Mouse (Mus musculus) T-helper 2 cell (primary cell): ENCODE measurements around the gene Klhl9.

Experiments
- in situ Hi-C: fragments of 300-600 bp; cut with MboI, MseI; formaldehyde crosslinking; loops from one replicate; pipeline ENCODE4 v1.15.1; 2025; ENCODE audit warnings: high pct_unique_total_duplicates

Gene Klhl9

GRCm38 (mm10) chr4:88718715-88719114 lies 3.5 kb downstream of the Klhl9 start:
- in situ Hi-C loops: no loop called here

DNA sequence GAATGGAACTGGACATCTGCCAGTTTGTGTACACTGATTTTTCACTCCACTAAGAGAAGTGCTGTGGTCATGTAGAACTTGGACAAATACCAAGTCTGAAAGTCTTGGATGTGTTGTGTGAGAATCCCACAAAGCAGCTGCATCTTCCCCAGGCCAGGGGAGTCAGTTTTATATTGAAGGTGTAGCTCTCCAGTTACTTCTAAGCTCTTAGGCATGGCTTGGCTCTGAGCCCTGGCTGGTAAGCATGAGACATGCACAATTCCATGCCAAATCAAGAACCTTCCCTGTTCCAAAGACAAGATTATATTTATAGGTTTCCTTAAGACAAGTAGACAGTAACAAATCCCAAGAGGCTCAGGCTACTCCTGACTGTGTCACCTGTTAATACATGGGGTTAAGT lies 7.2 kb downstream of the Klhl9 start:
- in situ Hi-C loops: no loop called here

DNA sequence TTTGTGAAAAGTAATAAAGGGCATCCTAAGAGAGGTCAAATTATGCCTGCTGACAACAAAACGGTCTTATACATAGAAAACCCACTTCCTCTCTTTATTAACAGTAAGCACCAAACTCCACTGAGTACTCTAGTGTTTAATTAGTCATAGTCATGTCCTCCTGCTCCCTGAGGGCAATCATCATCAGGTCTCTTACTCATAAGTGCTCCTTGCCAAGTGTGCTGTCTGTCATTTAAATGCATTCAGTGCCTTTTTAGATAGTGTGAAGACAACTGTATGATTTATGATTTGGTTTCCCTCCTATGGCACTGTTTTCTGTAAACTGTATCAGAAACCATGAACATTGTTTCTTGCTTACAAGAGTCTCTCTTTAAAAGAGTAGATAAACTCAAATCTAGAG lies 8.0 kb downstream of the Klhl9 start:
- in situ Hi-C loops: no loop called here

DNA sequence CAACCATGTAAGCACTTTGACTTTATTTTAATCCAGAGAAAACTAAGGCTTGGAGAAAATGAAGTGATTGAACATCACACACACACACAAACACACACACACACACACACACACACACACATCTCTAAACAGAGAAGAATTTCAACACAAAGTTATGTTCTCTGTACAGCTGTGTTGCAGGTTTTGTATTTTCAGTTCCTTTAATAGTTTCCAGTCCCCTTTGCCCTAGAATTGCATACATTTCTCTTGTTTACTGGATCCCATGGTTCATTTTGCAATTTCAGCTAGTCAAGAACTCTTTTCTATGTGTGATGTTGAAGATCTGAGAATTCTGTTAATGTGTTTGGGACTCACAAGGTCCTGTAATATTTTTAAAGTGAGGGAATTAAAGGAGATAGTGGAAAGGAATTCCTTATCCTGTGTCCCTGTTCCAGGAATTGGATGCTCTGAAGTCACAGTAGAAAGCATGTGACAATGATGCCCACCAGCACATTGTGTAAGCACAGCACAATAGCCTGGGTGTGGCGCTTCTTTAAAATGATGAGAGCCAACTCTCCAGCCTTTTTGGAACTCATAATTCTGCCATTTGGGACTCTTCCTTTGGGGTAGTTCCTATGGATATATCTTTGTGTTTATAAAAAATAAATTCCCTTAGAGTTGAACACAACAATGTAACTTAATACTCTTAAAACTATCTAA lies 15.0 kb downstream of the Klhl9 start:
- in situ Hi-C loops: no loop called here

DNA sequence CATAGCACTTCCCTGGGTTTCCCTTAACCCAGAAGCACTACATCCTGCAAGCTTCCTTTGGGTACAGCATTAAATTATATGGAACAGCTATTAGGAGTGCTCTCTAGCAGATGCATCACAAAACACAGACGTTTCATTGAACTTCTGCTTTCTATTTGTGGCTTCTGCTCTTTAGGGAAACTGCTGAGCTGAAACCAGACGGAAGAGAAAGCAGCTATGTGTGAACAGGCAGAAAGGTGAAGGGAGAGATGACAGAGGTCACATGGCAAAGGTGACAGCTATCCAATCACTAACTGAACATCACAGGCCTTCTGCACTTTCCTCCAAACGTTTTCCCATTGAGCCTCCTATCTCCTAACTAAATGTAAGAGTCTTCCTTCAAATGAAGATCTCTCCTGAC lies 16.3 kb downstream of the Klhl9 start:
- in situ Hi-C loops: no loop called here

- in situ Hi-C loops: no loop called here
Observed at GRCm38 (mm10) chr4:88699301-88699700, 23.0 kb downstream of the Klhl9 start.

GRCm38 (mm10) chr4:88698781-88699180 lies 23.5 kb downstream of the Klhl9 start:
- in situ Hi-C loops: no loop called here

DNA sequence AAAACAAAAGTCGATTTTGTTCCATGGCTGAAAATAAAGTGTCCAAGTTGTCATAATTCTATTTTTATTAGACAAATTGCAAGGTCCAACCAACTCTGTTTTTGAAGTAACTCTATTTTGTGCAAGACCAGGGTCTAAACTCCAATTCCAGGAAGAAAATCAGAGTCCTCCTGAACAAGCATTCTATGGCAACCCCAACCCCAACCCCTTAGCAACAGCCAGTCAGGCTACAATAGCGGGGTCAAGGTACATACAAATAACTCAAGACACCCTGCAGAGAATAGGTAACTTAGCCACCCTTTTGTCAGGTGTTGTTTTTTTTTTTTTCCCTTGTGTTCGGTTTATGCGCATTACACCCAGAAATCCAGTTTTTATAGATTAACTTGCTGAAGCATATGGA lies 24.5 kb downstream of the Klhl9 start:
- in situ Hi-C loops: no loop called here

DNA sequence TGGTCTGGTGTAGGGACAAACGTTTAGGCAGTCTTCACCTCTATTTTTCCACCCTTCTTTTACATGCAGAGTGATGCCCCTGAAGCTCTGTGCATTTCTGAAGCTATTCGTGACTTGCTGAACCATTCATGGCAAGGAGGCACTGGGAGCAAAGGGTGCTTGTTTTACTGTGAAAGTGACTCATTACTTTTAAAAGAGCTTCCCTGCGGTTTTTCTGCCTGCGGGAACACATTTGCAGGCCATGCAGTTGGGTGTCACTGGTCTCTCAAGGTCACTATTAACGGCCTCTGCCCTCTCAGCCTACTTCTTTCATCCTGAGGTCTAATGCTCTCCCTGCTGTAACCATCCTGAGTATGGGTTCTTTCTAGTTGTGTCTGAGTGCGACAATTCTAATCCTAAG lies 25.2 kb downstream of the Klhl9 start:
- in situ Hi-C loops: no loop called here

- in situ Hi-C loops: no loop called here
Observed at GRCm38 (mm10) chr4:88696237-88696884, 25.9 kb downstream of the Klhl9 start.

- in situ Hi-C loops: no loop called here
Observed at GRCm38 (mm10) chr4:88693392-88693791, 28.9 kb downstream of the Klhl9 start.

DNA sequence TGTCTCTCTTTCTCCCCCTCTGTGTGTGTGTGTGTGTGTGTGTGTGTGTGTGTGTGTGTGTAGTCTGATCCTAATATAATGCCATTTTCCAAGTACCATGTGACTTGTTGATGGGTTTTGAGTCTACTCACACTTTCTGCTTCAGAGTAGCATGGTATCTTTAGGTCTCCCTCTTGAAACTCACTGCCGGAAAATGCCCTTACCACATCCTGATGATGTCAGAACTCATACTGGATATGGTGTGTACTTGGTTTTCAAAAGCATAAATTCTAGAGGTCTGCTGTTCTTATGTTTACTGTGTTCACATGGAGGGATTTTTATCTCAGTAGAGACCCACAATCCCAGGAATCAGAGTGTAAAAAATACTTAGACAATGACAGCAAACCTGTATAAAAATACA lies 29.7 kb downstream of the Klhl9 start:
- in situ Hi-C loops: no loop called here

DNA sequence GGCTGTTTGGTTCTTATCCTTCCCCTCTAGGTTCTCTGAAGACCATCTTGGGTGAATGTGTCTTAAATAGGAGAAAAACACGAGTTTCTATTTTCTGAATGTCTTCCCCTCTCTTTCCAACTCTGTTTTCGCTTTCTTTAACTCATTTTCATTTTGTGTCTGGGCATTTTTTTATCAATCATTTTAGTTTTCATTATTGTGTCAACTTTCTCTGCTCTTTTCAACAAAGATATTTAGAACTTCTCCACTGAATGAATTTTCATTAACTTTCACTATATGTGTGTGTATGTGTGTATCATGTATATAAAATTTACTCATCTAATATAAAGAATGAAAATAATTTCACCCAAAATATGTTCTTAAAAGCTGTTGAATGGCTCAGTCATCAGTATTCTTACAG lies 31.0 kb downstream of the Klhl9 start, which contains the start of gene Ifnab:
Gene Ifnab, minus strand, starts transcription at position 101 of the 400 bp plus-strand sequence.
- in situ Hi-C loops: no loop called here

GRCm38 (mm10) chr4:88683812-88684211 lies 38.5 kb downstream of the Klhl9 start, which contains the start of gene Ifna2:
Ifna2 (minus strand) TSS chr4:88683912.
- in situ Hi-C loops: no loop called here

DNA sequence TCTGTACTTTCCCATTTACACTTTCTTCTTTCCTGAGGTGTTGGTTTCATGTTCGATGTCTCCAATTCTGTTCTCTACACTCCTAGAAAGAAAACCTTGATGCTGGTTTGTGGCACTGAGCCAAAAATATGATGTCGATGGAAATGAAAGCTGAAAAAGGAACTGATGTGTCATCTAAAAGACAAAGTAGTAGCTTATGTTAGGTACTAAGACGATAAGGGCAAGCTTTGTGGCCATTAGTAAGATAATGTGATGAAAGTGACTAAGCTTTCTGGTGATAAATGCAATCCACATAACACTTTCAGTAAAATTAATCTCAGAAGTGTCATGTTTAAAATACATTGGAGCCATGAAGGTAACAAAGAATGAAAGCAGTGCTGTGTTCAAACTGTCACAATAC lies 40.9 kb downstream of the Klhl9 start:
- in situ Hi-C loops: no loop called here

- in situ Hi-C loops: no loop called here
Observed at GRCm38 (mm10) chr4:88680362-88680761, 41.9 kb downstream of the Klhl9 start.

- in situ Hi-C loops: no loop called here
Observed at GRCm38 (mm10) chr4:88676824-88677223, 45.4 kb downstream of the Klhl9 start, which contains the start of gene Ifna16. Ifna16 (minus strand) TSS chr4:88676924.
